Mouse (Mus musculus): ENCODE measurements around the gene Tfpi2.
A peak's percentile ranks its signal among the peaks of the same experiment; 100 is the strongest.

Gene Tfpi2

DNA sequence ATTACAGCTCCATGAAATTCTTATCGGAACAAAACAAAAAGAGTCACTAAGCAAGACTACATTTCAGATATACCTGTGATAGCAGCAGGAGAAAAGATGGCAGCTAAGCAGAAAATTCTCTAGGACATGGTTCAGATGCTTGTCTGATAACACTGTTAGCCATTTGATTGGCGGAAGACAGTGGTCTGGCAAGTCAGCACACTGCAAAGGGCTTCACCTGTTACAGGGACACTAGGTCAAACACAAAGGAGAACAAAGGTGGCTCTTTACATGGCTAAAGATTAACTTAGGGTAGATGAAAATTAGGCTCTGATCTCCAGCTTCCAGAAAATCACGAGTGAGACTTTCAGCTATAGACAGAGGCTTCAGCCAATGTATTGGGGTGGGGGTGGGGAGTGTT is at the start of gene Tfpi2:
TSS of gene Tfpi2 (minus strand) at position 170 of the 400 bp plus-strand sequence.
- no peak for DNase-seq

- no peak for DNase-seq
These were observed 42.2 kb upstream of the Tfpi2 start for GRCm38 (mm10) chr6:4030956-4031355.

- no peak for DNase-seq
These were observed 37.6 kb upstream of the Tfpi2 start for GRCm38 (mm10) chr6:4026367-4026766.

DNA sequence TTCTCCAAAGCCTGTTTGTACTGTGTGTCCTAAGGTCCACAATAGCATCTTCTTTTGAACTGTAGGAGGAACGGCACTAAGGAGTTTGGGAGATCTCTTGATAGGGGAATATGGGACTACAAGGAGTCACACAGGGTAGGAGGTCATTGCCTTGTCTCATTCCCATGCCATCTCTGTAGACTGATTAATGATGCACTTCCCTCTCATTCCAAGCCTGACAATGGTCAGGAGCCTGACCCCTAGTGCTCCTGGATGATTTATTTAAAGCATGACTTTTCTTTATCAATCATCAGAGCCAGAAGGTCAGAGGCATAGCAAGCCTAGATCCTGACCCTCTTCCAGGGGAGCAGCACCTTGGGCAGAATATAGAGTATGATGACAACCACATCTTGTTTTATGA is 33.9 kb upstream of the Tfpi2 start:
- no peak for DNase-seq

DNA sequence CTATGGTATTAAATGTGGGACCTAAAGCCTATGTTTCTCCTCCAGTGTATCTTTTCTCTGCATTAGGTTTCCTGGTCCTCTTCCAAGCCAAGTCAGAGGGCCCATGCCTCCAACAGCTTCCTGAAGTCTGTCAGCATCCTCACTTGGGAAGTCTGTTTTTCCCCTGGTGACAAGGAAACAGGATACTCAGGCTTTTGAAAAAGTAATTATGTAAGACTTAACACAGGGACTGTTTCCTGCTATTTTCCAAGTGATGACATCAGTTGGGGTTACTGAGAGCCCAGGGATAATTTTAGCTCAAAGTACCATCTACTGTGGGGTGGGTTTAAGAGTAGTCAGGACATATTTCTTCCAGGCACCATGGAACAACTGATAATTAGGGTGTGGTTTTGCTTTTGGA is 20.8 kb upstream of the Tfpi2 start:
- DNase-seq = no peak

DNA sequence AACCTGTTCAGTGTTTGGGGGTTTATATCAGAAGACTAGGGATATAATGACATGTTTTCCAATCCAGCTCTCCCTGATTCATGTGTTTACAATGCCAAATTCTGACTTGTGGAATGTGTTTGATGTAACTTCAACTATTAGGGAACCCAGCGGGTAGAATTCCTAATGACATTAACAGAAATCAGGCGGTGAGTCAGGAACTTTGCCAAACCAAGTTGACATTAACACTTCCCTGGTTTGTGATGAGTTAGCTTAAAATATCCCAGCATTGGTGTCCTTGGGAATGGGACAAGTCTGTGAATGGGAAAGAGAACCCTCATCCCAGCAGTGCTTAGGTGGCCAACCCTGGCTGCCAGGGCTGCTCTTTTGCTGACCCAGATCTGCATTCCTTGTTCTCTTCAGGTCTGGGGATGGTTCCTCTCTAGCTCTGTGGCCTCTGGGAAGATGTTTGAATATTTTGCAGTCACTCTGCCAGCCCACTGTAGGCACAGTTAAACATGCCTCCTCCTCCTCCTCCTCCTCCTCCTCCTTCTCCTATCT is 19.9 kb upstream of the Tfpi2 start:
- DNase-seq = peak; percentile 45

DNA sequence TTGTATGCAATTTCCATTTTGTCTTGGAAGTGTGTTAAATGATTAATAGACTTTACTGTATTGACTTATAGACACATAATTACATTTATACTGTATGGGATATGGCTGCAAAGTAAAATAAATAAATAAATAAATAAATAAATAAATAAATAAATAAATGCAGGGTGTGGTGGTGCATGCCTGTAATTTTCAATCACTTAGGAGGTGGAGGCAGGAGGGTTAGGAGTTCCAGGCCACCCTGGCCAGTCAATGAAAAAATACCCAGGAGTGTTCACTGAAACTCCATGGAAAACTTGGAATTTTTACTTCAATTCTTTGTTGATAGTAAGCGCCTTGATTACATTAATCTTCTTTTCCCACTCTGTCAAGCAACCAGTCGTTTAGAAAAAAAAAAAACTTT is 16.1 kb upstream of the Tfpi2 start:
- DNase-seq = no peak

- DNase-seq = peak; percentile 75
These were observed 15.2 kb upstream of the Tfpi2 start, which contains the start of gene Gng11 for GRCm38 (mm10) chr6:4003890-4004306. Gng11 (plus strand) TSS chr6:4003904.

DNA sequence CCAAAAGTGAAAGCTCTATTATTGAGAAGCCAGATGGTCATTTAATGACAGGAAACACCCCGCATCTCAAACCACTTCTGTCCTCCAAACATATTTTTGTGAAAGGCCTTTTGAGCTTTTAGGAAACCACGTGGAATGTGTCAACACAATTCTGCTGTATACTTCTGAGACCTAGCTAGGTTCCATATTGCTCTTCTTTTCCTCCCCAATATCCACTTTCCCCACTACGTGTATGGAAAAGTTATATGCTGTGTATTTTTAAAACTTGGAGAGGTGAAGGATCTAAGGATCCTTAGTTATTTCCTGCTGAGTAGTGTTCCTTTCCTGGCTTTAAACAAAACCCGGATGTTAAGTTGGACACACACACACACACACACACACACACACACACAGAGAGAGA is 14.7 kb upstream of the Tfpi2 start:
- peak; percentile 24 for DNase-seq

DNA sequence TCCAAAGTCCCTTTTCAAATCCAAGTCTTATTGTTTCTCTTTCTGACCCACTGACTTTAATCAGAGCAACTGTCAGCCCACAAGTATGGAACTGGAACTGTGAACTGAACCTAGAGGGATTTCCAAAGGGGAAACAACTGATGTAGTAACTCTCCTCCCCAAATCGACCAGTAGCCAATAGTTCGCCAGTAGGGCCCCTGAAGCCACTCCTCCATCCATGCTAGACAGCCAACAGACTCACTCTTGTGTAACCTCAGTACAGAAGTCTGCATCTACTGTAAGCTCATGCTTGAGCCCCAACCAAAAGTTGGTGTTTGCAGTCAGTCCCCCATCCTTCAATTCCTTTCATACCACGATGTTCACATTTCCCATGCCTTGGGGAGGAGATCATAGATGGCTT is 12.0 kb upstream of the Tfpi2 start:
- no peak for DNase-seq

- no peak for DNase-seq
These were observed 10.6 kb upstream of the Tfpi2 start for GRCm38 (mm10) chr6:3999296-3999695.

- DNase-seq = no peak
These were observed 9.4 kb upstream of the Tfpi2 start for GRCm38 (mm10) chr6:3998089-3998488.

GRCm38 (mm10) chr6:3993492-3993891 is 4.8 kb upstream of the Tfpi2 start, which contains the start of gene Gngt1:
Gngt1 (plus strand) TSS chr6:3993792.
- DNase-seq = no peak

DNA sequence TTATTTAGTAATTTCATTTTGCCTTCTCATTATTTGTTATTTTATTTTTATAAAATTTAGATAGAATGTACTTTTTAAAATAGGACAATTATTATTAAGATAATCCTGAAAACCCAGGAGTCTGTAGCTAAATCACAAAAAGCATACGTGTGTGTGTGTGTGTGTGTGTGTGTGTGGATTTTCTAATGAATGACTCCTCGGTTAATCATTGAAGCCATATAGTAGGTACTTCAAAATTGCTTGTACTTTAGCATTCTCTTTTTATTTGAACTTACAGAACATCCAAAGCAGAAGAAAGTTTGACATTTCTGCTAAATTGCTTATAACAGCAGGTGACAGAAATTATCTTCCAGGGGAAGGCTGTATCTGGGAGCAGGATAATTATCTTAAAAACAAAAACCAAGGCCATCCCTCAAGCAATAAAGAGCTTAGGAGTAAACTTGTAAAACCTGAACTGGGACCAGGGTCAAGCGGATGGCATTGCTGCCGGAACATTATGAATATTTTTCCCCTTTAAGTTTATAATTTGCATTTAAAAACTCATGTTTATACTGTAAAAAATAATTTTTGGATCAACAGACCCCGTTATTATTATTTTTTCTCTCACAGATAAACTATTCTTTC is 5.9 kb downstream of the Tfpi2 start:
- no peak for DNase-seq

- DNase-seq = no peak
These were observed 15.0 kb downstream of the Tfpi2 start for GRCm38 (mm10) chr6:3973679-3974078.

- DNase-seq = peak; percentile 44
These were observed 20.8 kb downstream of the Tfpi2 start for GRCm38 (mm10) chr6:3967676-3968626.

DNA sequence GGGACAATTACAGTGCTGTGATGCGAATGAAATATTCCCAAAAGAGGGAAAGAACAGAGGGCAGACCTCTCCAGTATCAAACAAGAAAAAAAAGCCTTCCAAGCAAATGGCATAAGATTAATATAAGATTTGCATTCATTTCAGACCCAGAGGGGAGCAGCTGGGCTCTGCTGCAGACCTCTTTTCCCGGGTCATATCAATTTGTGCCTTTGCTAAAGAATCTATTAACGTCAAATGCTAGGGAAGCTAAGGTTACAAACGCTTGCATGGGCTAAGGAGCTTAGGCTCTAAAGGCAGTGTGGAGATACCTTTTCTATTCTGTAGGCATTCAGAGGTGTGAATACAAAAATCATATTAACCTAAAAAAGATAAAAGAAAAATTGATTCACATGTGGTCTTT is 33.8 kb downstream of the Tfpi2 start:
- no peak for DNase-seq

- DNase-seq = no peak
These were observed 52.5 kb downstream of the Tfpi2 start for GRCm38 (mm10) chr6:3936140-3936714.

GRCm38 (mm10) chr6:3935606-3936005 is 53.1 kb downstream of the Tfpi2 start:
- peak; percentile 20 for DNase-seq

GRCm38 (mm10) chr6:3935048-3935447 is 53.7 kb downstream of the Tfpi2 start:
- no peak for DNase-seq

- no peak for DNase-seq
These were observed 62.6 kb downstream of the Tfpi2 start for GRCm38 (mm10) chr6:3926140-3926539.

DNA sequence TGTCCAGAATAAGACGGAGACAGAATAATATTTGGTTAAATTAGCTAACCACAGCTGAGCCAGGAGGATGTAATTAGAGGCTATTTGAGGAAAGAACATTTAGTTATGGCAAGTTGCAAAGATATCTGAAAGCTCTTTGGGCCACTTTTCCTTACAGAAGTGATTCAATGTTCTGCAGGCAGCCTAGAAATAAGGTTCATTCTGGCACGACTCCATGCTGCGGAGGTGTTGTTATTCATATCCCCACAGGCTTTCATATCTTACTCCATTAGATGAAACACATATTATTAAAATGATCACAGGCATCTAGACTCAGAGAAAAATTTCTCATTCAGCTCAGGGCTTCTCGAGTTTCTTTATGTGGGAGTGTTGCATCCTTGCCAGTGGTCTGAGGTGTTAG is 65.8 kb downstream of the Tfpi2 start:
- no peak for DNase-seq

- DNase-seq = no peak
These were observed 72.7 kb downstream of the Tfpi2 start for GRCm38 (mm10) chr6:3916015-3916414.

All from lung, postnatal 14 days (tissue).